Mouse (Mus musculus): ENCODE measurements at regions not wholly inside any gene's neighbourhood (a gene's known extent, or its start where the extent isn't known, plus 50 kb on each side); places are given as distances from the start of the nearest gene placed in this dataset.

GRCm38 (mm10) chr15:88244606-88245005, 355.5 kb upstream of the Zdhhc25 start:
- TF ChIP-seq ZC3H11A (IDR thresholded peaks at IDR 0.05; ENCODE audit: borderline replicate concordance, low read depth, low read length) = no peak
- no peak for TF ChIP-seq CHD2 (IDR thresholded peaks at IDR 0.05; ENCODE audit: low read depth, low read length)
- TF ChIP-seq HCFC1 (IDR thresholded peaks at IDR 0.05; ENCODE audit: borderline replicate concordance, insufficient read depth, low read length) = no peak

Measured in ES-E14 (cell line).